Mouse (Mus musculus): Measurements from ENCODE around the gene Stxbp3.

Gene Stxbp3

GRCm38 (mm10) chr3:108772811-108773210, 67.5 kb downstream of the Stxbp3 start:
- peaks cover 9% of the 10 kb centered on the region for H3K4me1 ChIP-seq (replicated peaks; ENCODE audit: low read depth, low read length)
- H3K9me3 ChIP-seq (ENCODE audit: low read length), result no peaks in the 10 kb centered on the region
- H3K27me3 ChIP-seq (ENCODE audit: insufficient read depth, low read length), result peaks cover 7% of the 10 kb centered on the region; the same call in 1 of the 2 replicates
- no peaks in the 10 kb centered on the region for H3K36me3 ChIP-seq (ENCODE audit: insufficient read depth, low read length)
- TF ChIP-seq NANOG (IDR thresholded peaks at IDR 0.05; ENCODE audit: borderline replicate concordance, low read length) (no peak), CTCF (conservative IDR thresholded peaks at IDR 0.05; ENCODE audit: low read length) (no peak), POU5F1 (IDR thresholded peaks at IDR 0.05; ENCODE audit: borderline replicate concordance, low read length) (no peak)
- no peak overlapping the region for H3K4me3 ChIP-seq (replicated peaks; ENCODE audit: low read length)

GRCm38 (mm10) chr3:108772211-108772610, 68.1 kb downstream of the Stxbp3 start:
- Histone ChIP-seq H3K4me3 (replicated peaks; ENCODE audit: low read length) (no peak overlapping the region), H3K27me3 (ENCODE audit: insufficient read depth, low read length) (peaks cover 7% of the 10 kb centered on the region; the same call in 1 of the 2 replicates), H3K9me3 (ENCODE audit: low read length) (no peaks in the 10 kb centered on the region), H3K36me3 (ENCODE audit: insufficient read depth, low read length) (no peaks in the 10 kb centered on the region), H3K4me1 (replicated peaks; ENCODE audit: low read depth, low read length) (peaks cover 9% of the 10 kb centered on the region)
- TF ChIP-seq NANOG (IDR thresholded peaks at IDR 0.05; ENCODE audit: borderline replicate concordance, low read length) (no peak), POU5F1 (IDR thresholded peaks at IDR 0.05; ENCODE audit: borderline replicate concordance, low read length) (no peak), CTCF (conservative IDR thresholded peaks at IDR 0.05; ENCODE audit: low read length) (no peak)

GRCm38 (mm10) chr3:108770725-108771368, 69.5 kb downstream of the Stxbp3 start:
- Histone ChIP-seq H3K9me3 (ENCODE audit: low read length) (no peaks in the 10 kb centered on the region), H3K36me3 (ENCODE audit: insufficient read depth, low read length) (no peaks in the 10 kb centered on the region), H3K4me1 (replicated peaks; ENCODE audit: low read depth, low read length) (peaks cover 9% of the 10 kb centered on the region), H3K4me3 (replicated peaks; ENCODE audit: low read length) (no peak overlapping the region), H3K27me3 (ENCODE audit: insufficient read depth, low read length) (peaks cover 6% of the 10 kb centered on the region; the same call in 1 of the 2 replicates)
- TF ChIP-seq CTCF (conservative IDR thresholded peaks at IDR 0.05; ENCODE audit: low read length) (peak; percentile 62), POU5F1 (IDR thresholded peaks at IDR 0.05; ENCODE audit: borderline replicate concordance, low read length) (no peak), NANOG (IDR thresholded peaks at IDR 0.05; ENCODE audit: borderline replicate concordance, low read length) (no peak)

- Histone ChIP-seq H3K36me3 (ENCODE audit: insufficient read depth, low read length) (no peaks in the 10 kb centered on the region), H3K4me3 (replicated peaks; ENCODE audit: low read length) (no peak overlapping the region), H3K9me3 (ENCODE audit: low read length) (no peaks in the 10 kb centered on the region), H3K4me1 (replicated peaks; ENCODE audit: low read depth, low read length) (peaks cover 13% of the 10 kb centered on the region), H3K27me3 (ENCODE audit: insufficient read depth, low read length) (no peaks in the 10 kb centered on the region)
- TF ChIP-seq NANOG (IDR thresholded peaks at IDR 0.05; ENCODE audit: borderline replicate concordance, low read length), result no peak
- TF ChIP-seq POU5F1 (IDR thresholded peaks at IDR 0.05; ENCODE audit: borderline replicate concordance, low read length), result no peak
These were observed 70.8 kb downstream of the Stxbp3 start for GRCm38 (mm10) chr3:108769547-108769946.

GRCm38 (mm10) chr3:108767416-108767815, 72.9 kb downstream of the Stxbp3 start:
- Histone ChIP-seq H3K4me1 (replicated peaks; ENCODE audit: low read depth, low read length) (peaks cover 25% of the 10 kb centered on the region), H3K36me3 (ENCODE audit: insufficient read depth, low read length) (no peaks in the 10 kb centered on the region), H3K9me3 (ENCODE audit: low read length) (no peaks in the 10 kb centered on the region), H3K27me3 (ENCODE audit: insufficient read depth, low read length) (no peaks in the 10 kb centered on the region), H3K4me3 (replicated peaks; ENCODE audit: low read length) (no peak overlapping the region)
- TF ChIP-seq POU5F1 (IDR thresholded peaks at IDR 0.05; ENCODE audit: borderline replicate concordance, low read length), result no peak
- TF ChIP-seq NANOG (IDR thresholded peaks at IDR 0.05; ENCODE audit: borderline replicate concordance, low read length), result no peak
- no peak for TF ChIP-seq CTCF (conservative IDR thresholded peaks at IDR 0.05; ENCODE audit: low read length)

GRCm38 (mm10) chr3:108766943-108767342, 73.4 kb downstream of the Stxbp3 start:
- Histone ChIP-seq H3K4me3 (replicated peaks; ENCODE audit: low read length) (no peak overlapping the region), H3K36me3 (ENCODE audit: insufficient read depth, low read length) (no peaks in the 10 kb centered on the region), H3K9me3 (ENCODE audit: low read length) (no peaks in the 10 kb centered on the region), H3K4me1 (replicated peaks; ENCODE audit: low read depth, low read length) (peaks cover 20% of the 10 kb centered on the region), H3K27me3 (ENCODE audit: insufficient read depth, low read length) (no peaks in the 10 kb centered on the region)
- TF ChIP-seq NANOG (IDR thresholded peaks at IDR 0.05; ENCODE audit: borderline replicate concordance, low read length) (no peak), CTCF (conservative IDR thresholded peaks at IDR 0.05; ENCODE audit: low read length) (no peak), POU5F1 (IDR thresholded peaks at IDR 0.05; ENCODE audit: borderline replicate concordance, low read length) (no peak)

- H3K36me3 ChIP-seq (ENCODE audit: insufficient read depth, low read length), result no peaks in the 10 kb centered on the region
- TF ChIP-seq CTCF (conservative IDR thresholded peaks at IDR 0.05; ENCODE audit: low read length), result no peak
- TF ChIP-seq POU5F1 (IDR thresholded peaks at IDR 0.05; ENCODE audit: borderline replicate concordance, low read length), result no peak
- TF ChIP-seq NANOG (IDR thresholded peaks at IDR 0.05; ENCODE audit: borderline replicate concordance, low read length), result no peak
- H3K4me1 ChIP-seq (replicated peaks; ENCODE audit: low read depth, low read length), result peaks cover 18% of the 10 kb centered on the region
- no peak overlapping the region for H3K4me3 ChIP-seq (replicated peaks; ENCODE audit: low read length)
- H3K27me3 ChIP-seq (ENCODE audit: insufficient read depth, low read length), result no peaks in the 10 kb centered on the region
- no peaks in the 10 kb centered on the region for H3K9me3 ChIP-seq (ENCODE audit: low read length)
These were observed 74.8 kb downstream of the Stxbp3 start for GRCm38 (mm10) chr3:108765476-108765875.

GRCm38 (mm10) chr3:108764976-108765375, 75.3 kb downstream of the Stxbp3 start:
- TF ChIP-seq NANOG (IDR thresholded peaks at IDR 0.05; ENCODE audit: borderline replicate concordance, low read length), result no peak
- no peak for TF ChIP-seq POU5F1 (IDR thresholded peaks at IDR 0.05; ENCODE audit: borderline replicate concordance, low read length)
- no peak for TF ChIP-seq CTCF (conservative IDR thresholded peaks at IDR 0.05; ENCODE audit: low read length)
- H3K27me3 ChIP-seq (ENCODE audit: insufficient read depth, low read length), result no peaks in the 10 kb centered on the region
- H3K4me1 ChIP-seq (replicated peaks; ENCODE audit: low read depth, low read length), result peaks cover 18% of the 10 kb centered on the region
- no peak overlapping the region for H3K4me3 ChIP-seq (replicated peaks; ENCODE audit: low read length)
- H3K9me3 ChIP-seq (ENCODE audit: low read length), result no peaks in the 10 kb centered on the region
- no peaks in the 10 kb centered on the region for H3K36me3 ChIP-seq (ENCODE audit: insufficient read depth, low read length)

GRCm38 (mm10) chr3:108763691-108764090, 76.6 kb downstream of the Stxbp3 start:
- H3K4me3 ChIP-seq (replicated peaks; ENCODE audit: low read length), result no peak overlapping the region
- H3K36me3 ChIP-seq (ENCODE audit: insufficient read depth, low read length), result no peaks in the 10 kb centered on the region
- TF ChIP-seq POU5F1 (IDR thresholded peaks at IDR 0.05; ENCODE audit: borderline replicate concordance, low read length), result no peak
- no peak for TF ChIP-seq CTCF (conservative IDR thresholded peaks at IDR 0.05; ENCODE audit: low read length)
- no peak for TF ChIP-seq NANOG (IDR thresholded peaks at IDR 0.05; ENCODE audit: borderline replicate concordance, low read length)
- no peaks in the 10 kb centered on the region for H3K9me3 ChIP-seq (ENCODE audit: low read length)
- no peaks in the 10 kb centered on the region for H3K27me3 ChIP-seq (ENCODE audit: insufficient read depth, low read length)
- peaks cover 18% of the 10 kb centered on the region for H3K4me1 ChIP-seq (replicated peaks; ENCODE audit: low read depth, low read length)
